Mouse (Mus musculus) lung, postnatal 0 days (tissue): ENCODE measurements around the gene Pcdh11x.

Experiments used
- CTCF ChIP-seq: IDR thresholded peaks from 2 replicates; pipeline ENCODE4 v1.5.1; 2016; ENCODE audit warnings: antibody characterized with exemption, mild to moderate bottlenecking
- EP300 ChIP-seq: IDR thresholded peaks from 2 replicates; pipeline ENCODE4 v1.6.1; 2016; ENCODE audit warnings: antibody characterized with exemption, mild to moderate bottlenecking, control low read depth

- TF ChIP-seq CTCF (no peak), EP300 (no peak)
Observed at GRCm38 (mm10) chrX:120734144-120734543, 444.1 kb downstream of the Pcdh11x start.
